Mouse (Mus musculus) heart, postnatal 14 days (tissue): ENCODE data around the gene Cfap61. TPM values are rescaled to one million over a fixed set of nuclear protein-coding genes. Genes with fewer than 3 reads are reported as not detected.

Experiments used
- total RNA-seq, 2 experiments: library from RNA; stranded (reverse); gene quantifications; 2 replicates each; pipeline ENCODE4 v1.2.3; 2021

Cfap61 gene
- total RNA-seq, 2 experiments from 2014 or later = 0.68 to 2.7 TPM

Other genes starting within 250 kb of the Cfap61 start
- 10 to 100 TPM; 94.1 to 99.6 TPM for gene Naa20, start 32.7 kb upstream of the Cfap61 start, total RNA-seq
- 10 to 100 TPM; 18.2 to 20.0 TPM for gene Crnkl1, start 230 bp downstream of the Cfap61 start, total RNA-seq